9 mouse cellular contexts compared by ENCODE assay signal in genomic region chr1:81516575-81517210, GRCm38 (mm10).
DNase-seq lines count a peak whose midpoint lies in the region; ATAC-seq lines count a peak whose summit lies in the region.
"Had no signal": no experiment of that assay in that cellular context is flagged by ENCODE, and none has a peak within 500 bp of the region (broad histone marks: within the 10 kb centered on the region; RNA-seq: fewer than 3 reads in every experiment).

No protein-coding gene starts in this region.

- DNase-seq in hindbrain, embryonic 11.5 days (ENCODE audit: low spot score), result peak; percentile 21
- DNase-seq in hindbrain, embryonic 10.5 days (ENCODE audit: low spot score), result no peak
- DNase-seq in 416B (ENCODE audit: low read depth), result peak; percentile 1
- DNase-seq in R1 (ENCODE audit: low read depth, low spot score), result peak; percentile 16
- DNase-seq in frontal cortex, postnatal 25 days (ENCODE audit: low spot score in 2 of 2), result no peak
- no peak for DNase-seq in urinary bladder, postnatal 4 days (ENCODE audit: low spot score in 2 of 2)

- peak; percentile 72; the same call in 1 of the 2 replicates for ATAC-seq in hindbrain, embryonic 11.5 days (ENCODE audit: low FRiP score)
- ATAC-seq in hindbrain, embryonic 13.5 days (ENCODE audit: low FRiP score), result peak; percentile 71; the same call in 1 of the 2 replicates
- ATAC-seq in midbrain, embryonic 13.5 days, result peak; percentile 74

- H3K36me3 ChIP-seq in hindbrain, embryonic 11.5 days (ENCODE audit: control insufficient read depth, insufficient read depth, low read length), result no peaks in the 10 kb centered on the region
- no peaks in the 10 kb centered on the region for H3K36me3 ChIP-seq in hindbrain, embryonic 10.5 days
- H3K36me3 ChIP-seq in hindbrain, embryonic 13.5 days, result no peaks in the 10 kb centered on the region
- H3K36me3 ChIP-seq in midbrain, embryonic 13.5 days, result no peaks in the 10 kb centered on the region
- H3K36me3 ChIP-seq: lung, embryonic 15.5 days had no signal

- no peaks in the 10 kb centered on the region for H3K4me1 ChIP-seq in hindbrain, embryonic 11.5 days (replicated peaks; ENCODE audit: control insufficient read depth, insufficient read depth, low read length)
- H3K4me1 ChIP-seq in hindbrain, embryonic 10.5 days (replicated peaks), result peaks cover 14% of the 10 kb centered on the region
- peaks cover 12% of the 10 kb centered on the region for H3K4me1 ChIP-seq in hindbrain, embryonic 13.5 days (replicated peaks)
- peaks cover 14% of the 10 kb centered on the region; the same call in 1 of the 2 replicates for H3K4me1 ChIP-seq in midbrain, embryonic 13.5 days (replicated peaks)

- H3K4me3 ChIP-seq in hindbrain, embryonic 11.5 days (ENCODE audit: low read depth, low read length), result no peak overlapping the region
- H3K4me3 ChIP-seq in hindbrain, embryonic 10.5 days, result no peak overlapping the region
- H3K4me3 ChIP-seq in hindbrain, embryonic 13.5 days, result no peak overlapping the region
- H3K4me3 ChIP-seq in midbrain, embryonic 13.5 days (replicated peaks), result no peak overlapping the region
- H3K4me3 ChIP-seq: lung, embryonic 15.5 days had no signal

- no peaks in the 10 kb centered on the region for H3K9me3 ChIP-seq in hindbrain, embryonic 11.5 days (ENCODE audit: control insufficient read depth, low read length)
- no peaks in the 10 kb centered on the region for H3K9me3 ChIP-seq in hindbrain, embryonic 10.5 days
- H3K9me3 ChIP-seq in hindbrain, embryonic 13.5 days, result no peaks in the 10 kb centered on the region
- H3K9me3 ChIP-seq in midbrain, embryonic 13.5 days, result no peaks in the 10 kb centered on the region
- H3K9me3 ChIP-seq: lung, embryonic 15.5 days had no signal

- no peaks in the 10 kb centered on the region for H3K27me3 ChIP-seq in hindbrain, embryonic 11.5 days (ENCODE audit: control insufficient read depth, insufficient read depth, low read length)
- H3K27me3 ChIP-seq in hindbrain, embryonic 10.5 days (ENCODE audit: insufficient read depth, poor library complexity, severe bottlenecking), result no peaks in the 10 kb centered on the region
- H3K27me3 ChIP-seq in hindbrain, embryonic 13.5 days, result no peaks in the 10 kb centered on the region
- H3K27me3 ChIP-seq in midbrain, embryonic 13.5 days, result no peaks in the 10 kb centered on the region
- H3K27me3 ChIP-seq: lung, embryonic 15.5 days had no signal

- H3K4me2 ChIP-seq in hindbrain, embryonic 11.5 days (replicated peaks; ENCODE audit: low read depth, low read length), result no peak overlapping the region
- H3K4me2 ChIP-seq in hindbrain, embryonic 13.5 days, result no peak overlapping the region
- no peak overlapping the region for H3K4me2 ChIP-seq in midbrain, embryonic 13.5 days (replicated peaks)
- H3K4me2 ChIP-seq: lung, embryonic 15.5 days had no signal

- no peak overlapping the region for H3K27ac ChIP-seq in hindbrain, embryonic 11.5 days (ENCODE audit: low read depth, low read length)
- H3K27ac ChIP-seq in hindbrain, embryonic 10.5 days, result no peak overlapping the region
- H3K27ac ChIP-seq in hindbrain, embryonic 13.5 days, result no peak overlapping the region
- H3K27ac ChIP-seq in midbrain, embryonic 13.5 days, result no peak overlapping the region
- H3K27ac ChIP-seq: lung, embryonic 15.5 days had no signal

- H3K9ac ChIP-seq in hindbrain, embryonic 11.5 days (ENCODE audit: low read depth, low read length), result no peak overlapping the region
- H3K9ac ChIP-seq in hindbrain, embryonic 13.5 days, result no peak overlapping the region
- H3K9ac ChIP-seq in midbrain, embryonic 13.5 days (replicated peaks), result no peak overlapping the region
- H3K9ac ChIP-seq: lung, embryonic 15.5 days had no signal

- WGBS in hindbrain, embryonic 11.5 days, result 64% methylated on average over 10 of the region's 10 CpGs
- WGBS in hindbrain, embryonic 10.5 days, result 64% methylated on average over 10 of the region's 10 CpGs
- 62% methylated on average over 10 of the region's 10 CpGs for WGBS in hindbrain, embryonic 13.5 days
- WGBS in midbrain, embryonic 13.5 days, result 63% methylated on average over 10 of the region's 10 CpGs

Comparison
In these comparisons a context has a peak if more than half of its experiments do, and no peak if none do; other contexts are left out.
1. DNase-seq: peak in hindbrain, embryonic 11.5 days (single experiment), 416B (single experiment) and R1 (single experiment); none in hindbrain, embryonic 10.5 days (single experiment), frontal cortex, postnatal 25 days (0 of 2) and urinary bladder, postnatal 4 days (0 of 2).
2. Peak in every context shown above with its lines, with median percentiles within 50 percentile points of each other: ATAC-seq.